Mouse (Mus musculus): ENCODE measurements around the gene Fscn3.

- TF ChIP-seq CTCF (IDR thresholded peaks at IDR 0.05; ENCODE audit: low read depth) = no peak
- TF ChIP-seq EP300 (optimal IDR thresholded peaks at IDR 0.05) = no peak
These were observed 701 bp downstream of the Fscn3 start, which contains the start of gene Gcc1 for GRCm38 (mm10) chr6:28428290-28428689.

Measured in stomach, postnatal 0 days (tissue).